Mouse (Mus musculus) granulocyte monocyte progenitor cell, adult 5-6 weeks (primary cell): ENCODE measurements at regions not wholly inside any gene's neighbourhood (a gene's known extent, or its start where the extent isn't known, plus 50 kb on each side); places are given as distances from the start of the nearest gene placed in this dataset.

Experiments
- ATAC-seq: replicated peaks from 2 replicates; pipeline ENCODE4 v1.8.0; 2016; ENCODE audit warnings: mild to moderate bottlenecking, moderate TSS enrichment, inconsistent platforms; ENCODE audit not compliant: poor library complexity, severe bottlenecking

DNA sequence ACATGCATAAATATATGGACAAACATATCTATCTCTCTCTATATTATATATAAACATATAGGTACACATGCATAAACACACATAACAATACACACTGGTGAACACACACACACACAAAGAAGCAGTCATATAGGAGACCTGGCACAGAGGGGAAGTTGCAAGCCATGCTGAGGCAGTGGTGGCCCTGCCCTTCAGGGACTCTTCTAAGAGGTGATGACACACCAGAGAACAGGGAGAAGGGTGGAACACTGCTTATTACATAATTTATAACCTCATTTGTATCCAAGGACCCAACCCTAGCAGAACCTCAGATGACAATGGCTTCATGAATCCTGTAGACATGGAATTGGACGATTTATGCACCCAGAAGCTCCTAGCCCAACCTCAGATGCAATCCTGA is 199.9 kb downstream of the Tgfb2 start:
- ATAC-seq = peak; percentile 62

DNA sequence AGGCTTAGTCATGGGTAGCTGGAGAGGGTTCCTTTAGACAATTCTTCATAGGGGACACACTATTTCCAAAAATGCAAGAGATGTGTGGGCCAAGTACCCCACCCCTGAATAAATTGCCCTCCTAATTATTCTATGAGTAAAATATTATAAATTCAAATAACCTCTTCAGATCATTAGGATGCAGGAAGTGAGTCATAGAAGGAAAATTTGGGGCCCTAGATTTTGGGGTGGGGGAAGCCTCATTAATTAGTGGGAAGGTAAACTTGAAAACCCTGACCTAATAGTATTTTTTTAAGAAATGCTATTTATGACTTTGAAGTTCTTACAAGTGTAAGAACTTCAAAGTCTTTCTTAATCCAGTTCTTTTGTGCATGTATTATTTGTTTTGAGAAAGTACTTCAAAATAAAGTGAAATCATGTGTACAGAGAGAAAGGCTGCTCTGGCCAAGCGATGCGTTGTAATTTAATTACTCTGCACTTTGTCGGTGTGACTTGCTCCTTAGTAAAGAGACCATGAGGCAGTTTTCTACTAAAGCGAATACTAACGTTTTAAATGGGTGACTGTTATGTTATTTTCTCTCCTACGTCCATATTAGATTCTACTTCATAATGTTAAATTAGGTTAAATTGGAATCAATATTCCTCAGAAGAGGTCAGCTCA is 200.6 kb downstream of the Tgfb2 start:
- ATAC-seq = no peak

DNA sequence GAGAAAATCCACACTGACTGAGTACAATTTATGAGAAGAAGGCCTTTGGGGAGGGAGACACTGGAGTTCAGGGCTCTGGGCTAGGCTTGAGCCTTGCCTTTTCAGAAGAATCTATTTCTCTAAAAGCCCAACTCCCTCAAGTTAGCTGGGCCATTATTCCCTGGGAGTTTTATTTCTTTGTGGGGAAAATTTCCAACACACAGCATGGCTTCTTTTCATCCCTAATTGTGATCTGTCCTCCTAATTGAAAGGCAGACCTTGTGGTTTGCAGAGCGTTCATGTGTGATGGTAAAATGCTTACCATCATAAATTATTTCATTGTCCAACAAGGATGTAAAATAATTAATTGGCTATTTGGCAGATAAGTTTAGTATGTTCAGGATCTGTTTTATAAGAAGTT is 204.1 kb downstream of the Tgfb2 start:
- no peak for ATAC-seq

DNA sequence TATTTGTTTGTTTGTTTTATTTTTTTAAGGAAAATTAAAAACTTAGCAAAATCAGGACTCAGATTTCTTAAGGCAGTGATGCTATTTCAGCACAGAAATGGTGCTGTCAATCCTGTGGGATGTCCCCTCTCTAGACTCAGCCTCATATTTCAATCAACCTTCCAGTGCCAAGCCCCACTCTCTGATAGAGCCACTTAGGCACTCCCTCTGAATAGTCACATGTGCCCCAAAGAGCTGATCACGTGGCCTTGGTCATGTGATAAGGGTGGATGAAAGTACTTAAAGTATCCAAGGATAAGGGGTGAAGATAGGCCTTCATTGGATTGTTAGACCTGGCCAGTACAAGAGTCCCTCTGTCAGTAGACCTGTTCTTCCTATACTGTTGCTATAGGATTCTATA is 207.9 kb downstream of the Tgfb2 start:
- no peak for ATAC-seq

DNA sequence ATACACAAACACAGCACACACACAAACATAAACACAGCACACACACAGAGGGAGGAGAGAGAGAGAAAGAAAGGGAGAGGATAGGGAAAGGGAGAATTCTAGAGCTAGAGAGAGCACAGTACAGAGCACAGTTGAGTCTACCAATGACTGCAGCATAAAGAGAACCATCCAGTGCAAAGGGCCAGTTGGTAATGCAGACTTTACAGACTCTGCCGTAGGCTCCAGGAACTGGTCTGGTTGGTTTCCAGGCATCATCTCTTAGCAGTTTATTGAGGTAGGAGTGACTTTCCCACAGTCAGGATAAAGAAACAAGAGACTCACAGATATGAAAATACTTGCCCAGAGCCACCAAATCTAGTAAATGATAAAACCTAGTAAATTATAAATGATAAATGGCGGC is 208.5 kb downstream of the Tgfb2 start:
- no peak for ATAC-seq

DNA sequence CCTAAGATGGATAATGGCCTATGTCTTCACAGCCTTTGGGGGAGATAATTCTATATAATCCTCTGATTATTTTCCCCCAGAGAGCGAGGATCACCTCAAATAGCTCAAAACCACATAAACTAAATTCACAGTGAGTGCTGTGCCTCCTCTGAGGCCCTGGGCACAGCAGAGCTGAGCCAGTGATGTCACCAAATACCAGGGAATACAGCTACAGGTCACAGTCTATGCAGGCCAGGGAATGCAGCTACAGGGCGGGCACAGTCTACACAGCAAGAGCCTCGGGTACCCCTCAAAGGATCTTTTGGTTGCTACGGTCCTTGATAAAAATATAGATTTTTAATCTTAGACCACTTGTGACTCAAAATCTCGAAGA is 211.4 kb downstream of the Tgfb2 start:
- ATAC-seq = no peak

DNA sequence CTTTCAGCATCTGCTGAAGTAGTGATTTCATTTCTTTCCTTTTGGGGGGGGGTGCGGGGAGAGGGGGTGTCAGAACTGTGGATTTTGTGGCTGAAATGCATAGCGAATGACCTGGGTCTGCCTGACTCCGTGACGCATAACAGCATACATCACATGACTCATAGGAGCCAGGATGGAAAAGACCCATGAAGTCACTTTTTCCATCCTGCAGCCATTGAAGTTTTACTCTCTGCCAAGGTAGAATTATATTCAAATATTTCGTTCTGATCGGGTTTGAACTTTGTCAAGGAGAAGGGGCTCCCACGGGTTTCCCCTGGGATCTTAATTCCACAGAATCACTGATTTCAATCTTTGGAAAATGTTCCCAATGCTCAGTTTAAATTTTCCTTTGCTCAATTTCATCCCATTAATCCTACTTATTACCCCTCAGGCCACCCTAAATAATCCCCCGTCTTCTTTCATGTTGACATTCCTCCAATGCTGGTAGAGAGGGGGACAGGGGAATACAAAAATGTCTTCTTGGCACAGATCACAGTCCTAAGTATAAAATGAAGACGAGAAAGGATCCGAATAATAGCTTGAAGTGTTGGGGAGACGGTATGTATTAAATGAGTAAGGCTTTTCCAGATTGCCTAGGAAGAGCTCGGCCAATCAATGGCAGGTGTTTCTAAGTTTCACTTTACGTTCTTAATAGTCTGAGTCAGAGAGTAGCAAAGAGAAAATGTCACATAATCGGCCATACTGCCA is 212.0 kb downstream of the Tgfb2 start:
- ATAC-seq = no peak

DNA sequence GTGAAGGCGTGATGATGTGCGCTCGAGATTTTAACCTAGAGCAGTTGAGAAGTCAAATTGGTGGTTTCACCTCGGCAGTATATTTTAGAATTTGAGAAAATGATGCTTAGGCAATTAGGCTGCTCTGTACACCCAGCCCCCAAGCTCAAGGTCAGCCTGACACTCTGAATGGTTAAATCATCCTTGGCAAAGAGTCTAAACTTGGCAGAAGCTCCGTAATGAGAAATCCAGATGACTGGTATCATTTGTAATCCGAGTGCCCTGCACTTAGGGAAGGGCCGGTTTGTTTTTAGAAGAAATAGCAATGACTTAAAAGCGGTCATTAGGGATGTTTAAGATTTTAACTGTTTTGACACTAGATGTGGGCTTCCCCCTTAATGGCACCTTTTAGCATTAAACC is 223.6 kb downstream of the Tgfb2 start:
- no peak for ATAC-seq

DNA sequence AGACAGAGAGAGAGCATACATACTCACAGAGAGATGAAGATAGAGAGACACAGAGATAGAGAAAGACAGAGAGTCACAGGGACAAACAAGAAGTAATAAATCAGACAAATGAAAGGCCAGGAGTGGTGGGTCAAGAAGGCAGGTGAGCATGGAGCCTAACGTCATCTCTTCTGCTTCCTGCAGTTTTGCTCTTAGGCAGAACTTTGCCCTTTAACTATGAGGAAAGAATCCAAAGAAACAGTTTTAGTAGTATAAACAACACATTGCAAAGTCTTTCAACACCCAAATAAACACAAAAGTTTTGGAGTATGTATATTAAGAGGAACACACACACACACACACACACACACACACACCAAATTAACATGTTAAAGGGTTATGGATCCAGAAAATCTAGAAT is 225.8 kb downstream of the Tgfb2 start:
- ATAC-seq = no peak

DNA sequence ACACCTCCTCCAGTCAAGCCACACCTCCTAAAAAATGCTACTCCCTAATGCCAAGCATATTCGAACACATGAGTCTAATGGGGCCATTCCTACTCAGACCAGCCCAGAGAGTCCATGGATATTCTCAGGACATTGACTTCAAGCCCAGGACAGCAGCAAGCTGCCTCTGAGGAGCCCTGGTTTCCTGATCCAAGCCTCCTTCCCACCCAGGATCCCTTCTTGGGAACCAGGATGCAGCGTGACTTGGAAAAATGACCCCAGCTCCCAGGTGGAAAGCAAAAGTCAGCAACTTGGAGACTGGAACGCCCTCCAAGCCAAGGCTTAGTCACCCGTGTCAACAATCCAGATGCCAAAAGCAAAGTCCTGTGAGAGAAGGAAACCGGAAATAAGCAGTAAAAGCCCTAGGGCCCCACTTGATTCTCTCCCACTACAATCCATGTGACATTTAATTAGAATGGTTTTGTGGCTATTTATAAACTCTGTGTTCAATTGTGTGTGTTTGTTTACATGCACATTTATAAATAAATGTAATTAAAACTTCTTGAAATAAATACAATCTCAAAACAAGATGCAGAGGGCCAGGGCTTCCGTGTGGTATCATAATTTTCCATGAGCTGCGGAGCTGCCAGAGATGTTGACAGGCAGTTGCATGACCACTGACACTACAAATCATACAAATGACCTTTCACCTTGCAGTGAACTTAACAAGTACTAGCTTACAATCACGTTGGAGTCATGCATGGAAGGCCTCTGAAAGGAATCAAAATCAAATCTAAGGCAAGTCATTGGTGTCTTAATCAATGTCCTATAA is 227.2 kb downstream of the Tgfb2 start:
- ATAC-seq = no peak

DNA sequence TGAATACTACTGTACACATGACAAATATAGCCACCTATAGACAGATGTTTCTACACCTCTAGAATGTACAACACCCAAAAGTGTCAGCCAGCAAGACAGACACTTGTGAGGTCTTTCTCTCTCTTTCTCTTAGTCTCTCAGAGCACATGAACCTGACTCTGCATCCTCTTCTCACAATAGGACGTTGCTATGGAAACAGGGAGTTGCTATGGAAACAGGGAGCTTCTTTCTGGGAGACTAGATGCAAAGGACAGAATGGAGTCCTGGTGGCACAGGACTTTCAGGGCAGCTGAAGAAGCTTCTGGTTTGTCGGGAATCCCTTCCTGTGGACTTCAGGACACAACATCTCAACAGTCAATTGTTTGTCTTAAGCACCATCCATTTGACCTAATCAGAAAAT is 230.9 kb downstream of the Tgfb2 start:
- ATAC-seq = no peak

DNA sequence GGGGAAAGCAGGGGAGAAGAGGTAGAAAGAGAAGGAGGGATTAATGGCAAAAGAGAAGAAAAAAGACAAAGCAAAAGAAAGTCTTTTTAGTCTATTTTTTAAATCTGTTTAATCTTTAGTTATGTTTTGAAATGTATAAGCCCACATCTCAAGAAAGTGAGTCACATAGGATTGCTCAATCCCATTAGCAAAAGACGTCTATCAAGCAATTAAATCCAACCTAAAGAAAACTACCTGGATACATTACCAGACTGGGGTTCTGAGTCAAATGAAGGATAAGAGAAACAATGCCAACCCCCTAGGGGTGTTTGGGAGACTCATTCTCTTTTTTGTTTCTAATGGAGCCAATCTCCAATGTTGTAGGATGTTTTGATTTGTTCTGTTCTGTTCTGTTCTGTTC is 231.4 kb downstream of the Tgfb2 start:
- ATAC-seq = no peak

DNA sequence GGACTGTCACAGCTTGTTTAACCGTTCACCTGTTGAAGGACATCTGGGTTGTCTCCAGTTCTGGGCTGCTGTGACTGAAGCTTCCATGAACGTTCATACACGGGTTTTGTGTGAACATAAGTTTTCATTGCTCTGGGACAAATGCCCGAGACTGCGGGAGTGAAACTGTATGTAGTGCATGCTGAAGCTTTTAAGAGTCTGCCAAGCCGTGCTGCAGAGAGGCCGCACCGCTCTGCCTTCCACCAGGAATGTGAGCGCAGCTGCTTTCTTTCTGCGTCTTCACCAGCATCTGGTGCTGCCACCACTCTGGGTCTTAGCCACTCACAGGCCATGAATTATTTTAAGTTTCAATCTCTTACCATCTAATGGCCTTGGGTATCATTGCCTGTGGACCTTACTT is 232.8 kb downstream of the Tgfb2 start:
- no peak for ATAC-seq

DNA sequence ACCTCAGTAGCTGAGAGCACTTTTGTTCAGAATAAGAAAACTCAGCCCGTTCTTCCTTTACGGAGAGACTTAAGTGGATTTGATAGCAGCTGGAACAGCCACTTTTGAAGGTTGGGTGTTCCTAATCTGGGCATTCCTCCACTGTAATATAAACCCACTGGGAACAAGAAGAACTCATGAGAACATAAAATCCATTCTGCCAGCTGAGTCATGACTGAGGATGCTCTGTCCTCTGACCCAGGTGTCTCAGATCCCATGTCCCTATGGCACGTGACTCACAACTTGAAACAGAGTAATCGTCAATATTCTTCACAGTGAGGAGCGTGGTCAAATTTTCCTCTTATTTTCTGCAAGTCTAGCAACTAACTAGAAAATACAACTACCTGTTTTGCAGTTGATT is 240.3 kb downstream of the Tgfb2 start:
- no peak for ATAC-seq

DNA sequence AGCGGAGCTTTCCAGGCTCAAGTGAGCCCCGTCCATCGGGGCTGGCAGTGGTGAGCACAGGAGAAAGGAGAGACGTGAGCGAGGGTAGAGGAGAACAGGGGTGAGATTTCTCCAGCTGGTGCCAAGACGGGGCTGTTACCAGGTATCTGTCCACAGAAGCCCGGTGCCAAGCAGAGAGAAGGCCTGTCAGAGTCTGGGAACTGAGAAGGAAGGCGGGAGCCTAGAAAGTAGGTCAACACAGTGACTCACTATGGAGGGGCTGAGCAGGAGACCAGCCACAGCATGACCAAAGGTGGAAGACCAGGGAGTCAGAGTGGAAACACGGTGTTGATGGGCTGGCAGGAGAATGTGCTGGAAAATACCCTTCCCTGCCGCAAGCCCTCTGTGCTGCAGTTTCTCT is 245.0 kb downstream of the Tgfb2 start:
- ATAC-seq = no peak

DNA sequence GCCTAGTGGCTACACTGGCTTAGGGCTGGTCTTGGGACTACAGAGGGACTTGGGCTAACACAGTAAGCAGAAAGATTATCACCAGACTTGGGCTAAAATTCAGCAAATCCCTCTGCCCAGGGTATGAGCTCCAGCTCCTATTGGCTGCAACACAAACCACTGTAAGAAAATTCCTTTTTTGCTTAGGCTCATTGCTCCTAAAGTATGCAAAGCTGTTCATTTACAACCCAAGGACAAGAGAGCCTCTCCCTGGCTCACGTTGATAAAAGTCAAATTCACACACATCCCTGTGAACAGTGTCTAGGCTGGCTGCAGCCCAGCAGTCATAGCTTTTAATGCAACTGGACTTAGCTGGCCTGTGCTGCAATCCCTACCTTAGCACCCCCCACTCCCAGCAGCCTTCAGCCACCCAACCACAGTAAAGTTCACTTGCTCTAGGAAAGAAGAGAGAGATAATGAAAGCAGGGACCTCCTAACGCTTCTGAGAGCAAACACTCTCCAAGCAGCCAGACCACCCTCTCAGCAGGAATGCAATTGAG is 247.6 kb downstream of the Tgfb2 start:
- ATAC-seq = no peak

DNA sequence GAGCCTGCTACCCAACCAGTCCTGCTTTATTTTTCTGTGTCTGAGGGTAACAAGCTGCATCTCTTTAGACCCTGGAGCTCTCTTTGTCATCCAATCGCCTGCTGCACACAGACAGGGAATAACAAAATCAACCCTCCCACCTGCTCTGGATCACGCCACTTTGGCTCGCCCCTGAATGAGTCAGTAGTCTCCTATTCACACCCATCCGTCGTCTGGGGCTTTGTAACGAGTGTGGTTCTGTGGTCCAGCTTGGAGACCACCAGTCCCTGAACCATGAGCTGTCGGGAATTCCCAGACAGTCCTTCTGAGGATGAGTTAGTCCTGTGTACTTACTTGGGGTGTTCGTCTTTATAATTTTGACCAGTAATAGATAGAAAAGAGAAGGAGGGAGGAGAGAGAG is 248.7 kb downstream of the Tgfb2 start:
- ATAC-seq = no peak

DNA sequence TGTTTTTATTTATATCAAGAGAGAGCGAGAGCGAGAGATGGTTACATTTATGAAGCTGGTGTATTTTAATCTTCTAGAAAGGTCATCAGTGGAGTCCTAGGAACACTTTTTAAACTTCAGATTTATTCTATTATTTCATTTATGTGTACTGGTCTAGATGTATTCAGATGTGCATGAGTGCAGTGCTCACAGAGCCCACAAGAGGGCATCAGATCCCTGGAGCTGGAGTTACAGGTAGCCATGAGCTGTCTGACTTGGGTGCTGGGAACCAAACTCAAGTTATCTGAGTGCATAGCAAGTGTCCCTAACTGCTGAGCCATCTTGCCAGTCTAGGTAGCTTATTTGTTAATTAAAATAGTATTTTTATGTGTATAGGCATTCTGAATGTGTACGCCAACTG is 249.7 kb downstream of the Tgfb2 start:
- peak; percentile 74 for ATAC-seq

DNA sequence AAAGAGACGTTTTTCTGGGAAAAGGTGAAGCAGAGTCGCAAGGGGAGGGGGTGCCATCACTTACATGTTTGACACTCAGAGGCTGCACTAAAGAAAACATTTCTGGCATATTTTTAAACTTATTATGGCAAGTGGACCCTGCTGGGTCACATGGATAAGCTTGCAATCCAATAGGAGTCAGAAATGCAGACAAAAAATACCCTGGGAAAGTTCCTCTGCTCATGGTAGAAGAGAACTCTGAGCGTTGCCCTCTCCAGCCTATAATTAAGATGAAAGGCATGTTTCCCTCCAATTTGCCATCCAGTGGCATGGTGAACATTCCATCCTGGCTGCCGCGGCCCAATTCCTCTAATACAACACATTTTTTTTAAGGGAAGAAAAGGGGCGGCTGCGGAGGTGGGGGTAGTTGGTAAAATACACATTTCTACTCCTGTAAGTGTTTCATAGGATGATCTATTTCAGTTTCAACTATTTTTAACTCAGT is 250.6 kb downstream of the Tgfb2 start:
- ATAC-seq = no peak

DNA sequence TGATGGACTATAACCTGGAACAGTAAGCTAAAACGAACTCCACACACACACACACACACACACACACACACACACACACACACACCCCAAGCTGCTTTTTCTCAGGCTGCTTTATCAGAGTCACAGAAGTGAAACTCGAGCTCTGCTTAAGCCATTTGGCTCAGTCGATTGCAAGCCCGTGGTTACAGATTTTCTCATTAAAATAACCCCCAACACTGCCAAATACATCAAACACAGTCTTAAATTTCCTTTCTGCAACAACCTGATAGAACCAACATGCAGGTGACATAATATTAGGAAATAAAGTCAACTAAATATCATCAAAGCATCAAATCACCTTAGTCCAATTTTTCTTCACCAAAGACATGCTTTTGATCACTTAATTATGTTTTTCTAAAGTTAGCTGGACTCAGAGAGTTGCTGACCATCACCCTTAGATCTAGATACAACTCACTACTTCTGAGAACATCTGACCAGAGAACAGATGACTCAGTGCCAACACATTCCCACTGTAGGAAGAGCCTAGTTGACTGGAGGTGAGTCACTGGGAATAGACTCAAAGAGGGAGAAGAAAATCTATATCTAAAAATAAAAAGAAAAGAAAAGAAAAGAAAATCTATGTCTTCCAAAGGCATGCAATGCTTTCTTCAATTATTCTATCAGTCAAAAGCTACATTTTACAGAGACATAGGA is 251.2 kb downstream of the Tgfb2 start:
- no peak for ATAC-seq
